Mouse (Mus musculus) naive thymus-derived CD4-positive, alpha-beta T cell, adult 2 months (primary cell): ENCODE data around the gene Zc3h13.

Experiments
- DNase-seq: peaks from one replicate; pipeline ENCODE4 v3.0.0-alpha.2; 2011; ENCODE audit warnings: low read depth

Zc3h13 gene

DNA sequence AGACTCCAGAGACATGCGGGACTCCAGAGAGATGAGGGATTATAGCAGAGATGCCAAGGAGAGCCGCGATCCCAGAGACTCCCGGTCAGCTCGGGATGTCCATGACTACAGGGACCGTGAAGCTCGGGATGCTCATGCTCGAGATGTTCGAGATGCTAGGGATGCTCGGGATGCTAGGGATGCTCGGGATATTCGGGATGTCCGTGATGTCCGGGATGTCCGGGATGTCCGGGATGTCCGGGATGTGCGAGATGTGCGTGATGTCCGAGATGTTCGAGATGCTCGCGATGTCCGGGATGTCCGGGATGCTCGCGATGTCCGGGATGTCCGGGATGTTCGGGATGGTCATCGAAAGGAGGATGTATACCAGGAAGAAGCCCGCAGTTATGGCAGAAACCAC lies 39.2 kb downstream of the Zc3h13 start:
- no peak for DNase-seq

DNA sequence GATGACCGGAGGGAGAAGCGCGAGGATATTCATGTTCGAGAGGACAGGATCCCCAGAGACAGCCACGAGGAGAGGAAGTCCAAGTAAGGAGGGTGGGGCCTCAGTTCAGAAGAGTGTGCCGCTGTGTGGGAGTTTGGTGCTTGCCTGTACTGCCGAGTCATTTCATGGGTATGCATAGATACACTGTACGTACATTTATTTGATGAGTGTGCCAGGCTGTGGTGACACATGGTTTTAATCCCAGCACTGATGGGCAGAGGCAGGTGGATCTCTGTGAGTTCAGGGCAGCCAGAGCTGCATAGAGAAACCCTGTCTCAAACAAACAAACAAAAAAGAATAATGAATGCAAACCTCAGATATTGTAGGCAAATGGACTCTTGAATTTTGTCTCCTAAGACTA lies 43.9 kb downstream of the Zc3h13 start:
- no peak for DNase-seq

DNA sequence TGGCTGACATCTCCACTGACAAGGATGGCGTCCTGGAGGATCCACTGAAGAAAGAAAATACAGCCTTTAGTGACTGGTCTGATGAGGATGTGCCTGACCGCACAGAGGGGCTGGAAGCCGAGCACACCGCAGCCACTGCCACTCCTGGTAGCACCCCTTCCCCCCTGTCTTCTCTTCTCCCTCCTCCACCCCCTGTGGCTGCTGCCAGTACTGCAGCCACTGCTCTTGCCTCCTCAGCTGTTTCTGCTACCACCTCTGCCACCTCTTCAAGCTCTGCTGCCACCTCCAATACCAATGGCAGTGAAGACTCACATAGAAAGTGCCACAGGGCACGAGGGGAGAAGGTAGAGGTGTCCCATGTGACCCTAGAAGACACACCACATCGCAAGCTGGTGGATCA lies 46.4 kb downstream of the Zc3h13 start:
- peak; percentile 43 for DNase-seq

DNA sequence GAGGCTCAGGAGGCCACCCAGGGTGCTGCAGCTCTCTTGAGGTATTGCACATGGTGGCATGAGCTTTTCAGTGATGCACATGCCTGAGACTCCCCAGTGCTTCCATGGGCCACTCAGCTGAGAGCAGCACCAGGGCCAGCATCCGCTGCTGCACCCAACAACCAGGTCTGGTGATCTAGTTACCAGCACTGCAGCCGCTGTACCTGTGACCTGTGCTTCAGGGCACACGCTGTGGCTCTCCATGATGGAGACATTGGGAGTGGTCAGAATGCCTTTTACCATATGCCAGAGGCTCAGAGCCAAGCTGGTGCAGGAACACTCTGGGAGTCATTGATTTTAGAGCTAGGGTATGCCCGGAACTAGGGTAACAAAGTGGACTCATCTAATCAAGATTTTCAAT lies 50.1 kb downstream of the Zc3h13 start:
- no peak for DNase-seq

DNA sequence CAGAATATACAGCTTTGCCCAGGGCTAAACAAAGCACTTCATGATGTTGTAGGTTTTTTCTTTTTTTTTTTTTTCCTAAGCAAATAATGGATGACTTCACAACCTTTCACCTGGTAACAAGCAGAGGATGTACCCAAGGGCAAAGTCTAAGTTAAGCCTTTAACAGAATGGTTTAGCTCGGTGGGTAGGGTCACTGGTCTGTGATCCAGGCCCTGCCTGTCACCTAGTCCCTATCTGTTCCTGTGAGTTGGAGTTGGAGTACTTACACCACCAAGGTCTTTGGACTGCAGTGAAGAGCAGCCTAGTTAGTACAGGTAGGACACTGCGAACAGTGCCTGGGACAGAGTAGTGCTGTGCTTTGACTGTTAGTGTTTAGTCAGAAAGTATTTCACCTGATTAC lies 53.7 kb downstream of the Zc3h13 start:
- DNase-seq: no peak

DNA sequence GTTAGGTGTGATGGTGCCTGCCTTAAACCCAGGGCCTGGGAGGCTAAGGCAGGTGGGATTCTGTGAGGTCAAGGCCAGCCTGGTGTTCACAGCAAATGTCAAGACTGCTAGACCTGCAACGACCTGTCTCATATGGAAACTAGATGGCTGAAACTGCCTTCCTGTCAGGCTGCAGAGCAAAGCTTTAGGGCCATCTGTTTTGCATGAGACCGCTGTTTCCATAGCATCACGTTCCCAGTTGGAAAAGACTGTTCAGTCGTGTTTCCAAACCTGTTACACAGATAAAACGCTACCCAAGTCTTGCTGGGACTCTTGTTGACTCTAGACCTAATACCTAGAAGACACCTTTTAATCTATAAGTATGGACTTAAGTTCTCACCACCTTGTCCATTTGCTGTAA lies 61.9 kb downstream of the Zc3h13 start:
- DNase-seq: no peak

DNA sequence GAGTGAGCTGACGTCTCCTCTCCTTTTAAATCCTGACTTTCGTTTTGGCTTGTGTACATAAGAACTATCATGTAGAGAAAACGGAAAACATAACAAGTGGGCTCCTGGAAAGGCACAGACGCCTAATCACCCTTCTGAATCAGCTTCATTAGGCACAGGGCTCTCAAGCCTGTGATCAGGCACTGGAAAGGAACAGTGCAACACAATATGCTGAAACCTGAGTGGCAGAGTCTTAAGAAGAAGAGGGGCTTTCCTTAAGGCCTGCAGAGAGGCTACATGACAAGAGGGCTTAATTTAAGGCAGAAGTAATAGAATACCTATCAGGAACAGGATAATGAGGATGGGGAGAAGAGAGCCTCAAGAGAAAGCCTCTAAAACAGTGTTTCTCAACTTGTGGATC lies 67.5 kb downstream of the Zc3h13 start:
- DNase-seq: no peak

DNA sequence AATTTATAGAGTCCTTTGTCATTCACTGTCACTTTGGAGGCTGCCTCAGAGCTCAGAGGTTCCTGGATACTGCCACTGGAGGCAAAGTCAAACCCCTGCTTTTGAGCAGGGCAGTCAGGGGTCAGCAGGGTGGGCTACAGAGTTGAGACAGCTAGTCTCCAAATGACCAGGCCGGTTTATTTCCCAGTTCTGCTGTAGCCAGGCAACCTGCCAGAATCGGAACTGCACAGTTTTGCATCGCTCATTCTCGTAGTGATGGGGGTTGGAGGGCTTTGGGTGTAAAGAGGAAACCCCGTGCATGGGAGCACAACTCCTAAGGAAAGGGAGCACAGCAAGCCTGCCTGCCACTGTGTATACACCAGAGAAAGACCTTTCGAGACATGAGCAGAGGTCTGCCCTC lies 79.1 kb downstream of the Zc3h13 start:
- DNase-seq: no peak

DNA sequence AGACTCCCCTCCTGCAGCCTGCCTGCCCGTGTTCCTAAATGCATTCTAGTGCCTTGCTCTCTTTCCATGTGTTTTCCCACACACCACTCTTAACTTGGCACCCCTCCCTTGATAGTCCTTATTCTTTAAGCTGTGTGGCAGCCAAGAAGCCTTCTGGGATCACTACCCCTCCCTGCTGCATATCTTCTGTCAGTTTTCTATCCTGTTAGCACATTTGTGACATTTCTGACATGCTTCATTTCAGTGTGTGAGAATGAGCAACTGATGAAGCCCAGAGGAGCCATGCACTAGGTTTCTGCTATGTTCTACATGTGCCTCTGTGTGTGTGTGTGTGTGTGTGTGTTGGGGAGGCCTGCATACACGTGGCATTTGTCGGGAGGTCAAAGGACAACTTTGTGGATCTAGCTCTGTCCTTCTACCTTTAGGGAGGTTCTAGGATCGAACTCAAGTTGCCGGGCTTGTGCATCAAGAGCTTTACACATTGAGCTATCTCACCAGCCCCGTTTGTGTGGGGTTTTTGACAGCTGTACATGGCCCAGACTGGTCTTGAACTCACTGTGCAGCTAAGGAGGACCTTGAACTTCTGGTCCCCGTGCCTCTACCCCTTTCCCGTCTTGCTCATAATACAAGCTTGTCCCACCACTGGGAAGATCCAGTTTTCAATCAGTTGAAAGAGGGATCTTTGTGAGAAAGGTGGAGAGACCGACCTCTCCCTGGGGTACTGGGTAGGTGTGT lies 81.3 kb downstream of the Zc3h13 start:
- no peak for DNase-seq

DNA sequence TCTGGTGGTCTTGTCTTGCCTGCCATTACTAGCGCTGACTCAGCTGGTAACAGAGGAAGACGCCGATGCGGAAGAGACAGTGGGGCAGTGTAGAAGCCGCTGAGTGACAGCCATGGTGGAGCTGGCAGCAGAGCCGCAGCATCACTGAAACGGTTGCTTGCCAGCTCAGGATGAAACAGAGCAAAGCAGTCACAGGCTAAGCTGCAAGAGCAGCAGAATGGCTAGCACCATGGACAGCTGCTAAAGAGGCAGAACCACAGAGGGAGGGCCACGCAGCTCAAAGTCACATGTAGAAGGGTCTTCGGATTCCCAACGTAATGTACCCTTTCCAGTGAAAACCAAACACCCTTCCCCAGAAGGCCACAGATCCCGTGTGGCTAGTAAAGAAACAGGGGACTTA lies 82.6 kb downstream of the Zc3h13 start:
- no peak for DNase-seq

DNA sequence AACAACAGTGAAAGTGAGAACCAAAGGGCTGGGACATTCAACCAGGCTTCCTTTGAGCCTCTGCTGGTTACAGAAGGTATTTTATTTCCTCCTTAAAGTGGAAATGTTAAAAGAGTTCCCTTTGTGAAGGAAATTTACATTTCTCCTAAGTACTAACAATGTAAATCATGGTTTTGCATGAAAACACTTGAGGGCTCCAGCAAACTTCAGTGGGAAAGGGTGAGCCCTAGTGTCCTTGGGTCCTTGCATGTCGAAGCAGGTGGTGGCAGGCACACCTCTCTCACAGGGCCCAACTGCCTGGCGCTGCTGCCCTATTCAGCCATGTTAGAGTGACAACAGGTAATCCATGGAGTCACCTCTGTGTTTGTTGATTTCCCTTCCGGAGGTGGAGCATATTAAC lies 83.3 kb downstream of the Zc3h13 start:
- no peak for DNase-seq

DNA sequence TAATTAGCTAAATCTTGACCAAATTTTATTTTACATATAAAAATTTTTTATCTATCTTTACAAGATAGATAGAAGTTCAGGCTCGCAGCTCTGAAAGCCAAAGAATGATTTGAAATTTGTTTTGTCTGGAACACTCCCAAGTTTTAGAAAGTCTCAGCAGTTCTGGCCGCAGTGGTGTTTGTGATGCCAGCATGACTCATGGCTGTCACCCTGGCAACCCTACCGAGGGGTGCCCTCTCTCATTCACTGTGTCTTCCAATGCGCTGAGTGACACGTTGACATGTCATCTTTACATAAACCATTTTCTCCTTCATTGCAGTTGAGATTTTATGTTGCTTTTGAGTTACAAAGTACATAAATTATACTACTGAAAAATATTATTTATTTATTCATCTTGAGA lies 85.7 kb downstream of the Zc3h13 start:
- no peak for DNase-seq

DNA sequence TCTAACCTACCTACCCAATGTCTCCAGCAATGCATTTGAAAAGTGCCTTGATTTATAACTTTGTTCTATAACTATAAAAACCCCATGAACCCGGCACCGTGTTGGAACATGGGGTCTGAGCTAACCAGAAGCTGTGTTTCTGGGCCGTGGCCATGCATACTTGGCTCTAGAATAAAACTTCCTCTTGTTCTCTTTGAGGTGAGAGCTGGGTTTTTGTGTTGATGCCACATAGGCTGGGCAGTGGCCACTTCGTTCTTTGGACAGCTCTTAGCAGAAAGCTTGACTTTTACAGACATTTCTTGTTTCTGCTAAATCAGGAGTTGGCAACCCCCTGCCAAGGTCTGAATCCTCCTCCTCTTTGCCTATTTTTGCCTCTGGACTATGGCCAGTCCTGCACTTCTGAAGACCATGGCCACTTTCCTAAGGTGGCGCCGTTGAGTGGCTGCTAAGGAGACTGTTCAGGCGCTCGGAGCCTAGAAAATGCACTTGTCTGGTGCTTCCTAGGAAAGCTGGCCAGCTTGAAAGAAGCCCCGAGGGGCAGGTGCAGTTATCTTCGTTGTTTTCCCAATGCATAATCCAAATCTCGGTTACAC lies 90.9 kb downstream of the Zc3h13 start:
- no peak for DNase-seq

DNA sequence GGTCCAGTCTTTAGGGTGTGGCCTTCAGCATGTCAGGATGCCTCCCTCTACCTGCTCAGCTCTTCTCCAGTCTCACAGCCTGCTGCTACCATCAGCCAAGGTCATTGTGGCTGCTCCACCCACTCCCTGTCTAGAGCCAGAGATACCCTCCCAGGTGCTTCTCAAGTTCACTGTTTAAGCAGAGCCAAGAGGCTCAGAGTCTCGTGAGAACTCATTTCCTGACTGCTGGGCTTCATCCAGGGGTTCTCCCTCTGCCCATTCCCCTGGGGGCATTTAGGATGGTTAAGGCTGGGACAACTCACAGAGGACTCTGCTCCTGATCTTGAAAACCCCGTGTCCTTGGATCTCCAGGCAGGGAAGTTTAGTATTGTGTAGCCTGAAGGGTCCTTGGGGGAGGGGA lies 92.1 kb downstream of the Zc3h13 start:
- no peak for DNase-seq

DNA sequence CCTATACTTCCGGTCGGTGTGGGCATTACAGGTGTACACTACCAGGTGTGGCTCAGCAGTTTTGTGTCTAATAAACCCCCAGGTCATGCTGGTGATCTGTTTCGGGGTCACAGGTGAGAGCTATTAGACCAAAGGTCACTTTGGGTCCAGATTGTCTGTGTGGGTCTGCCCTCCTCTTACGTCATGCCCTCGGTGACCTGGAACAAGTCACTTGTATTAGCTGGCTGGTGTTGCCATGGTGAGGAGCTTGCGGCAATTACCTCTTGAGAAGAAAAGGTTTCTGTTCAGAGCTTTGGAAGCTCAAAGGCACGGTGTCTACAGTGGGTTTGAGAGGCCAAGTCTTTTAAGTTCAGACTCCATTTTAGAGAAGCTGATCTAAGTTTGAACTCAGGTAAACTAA lies 93.4 kb downstream of the Zc3h13 start:
- no peak for DNase-seq
